Mouse (Mus musculus) testis, adult 2 months (tissue): ENCODE measurements around the gene Pcdh9.

Source experiments
- CTCF ChIP-seq: fragments of 200-500 bp; IDR thresholded peaks from 2 replicates; pipeline ENCODE4 v1.5.1; 2012; ENCODE audit warnings: low read depth, mild to moderate bottlenecking, inconsistent platforms, low read length, moderate library complexity; ENCODE audit not compliant: control insufficient read depth, insufficient read depth, insufficient replicate concordance
- POLR2A ChIP-seq: fragments of 200-500 bp; IDR thresholded peaks from 2 replicates; pipeline ENCODE4 v1.6.1; 2012; ENCODE audit warnings: low read depth, mild to moderate bottlenecking, inconsistent platforms, low read length, moderate library complexity; ENCODE audit not compliant: control insufficient read depth

DNA sequence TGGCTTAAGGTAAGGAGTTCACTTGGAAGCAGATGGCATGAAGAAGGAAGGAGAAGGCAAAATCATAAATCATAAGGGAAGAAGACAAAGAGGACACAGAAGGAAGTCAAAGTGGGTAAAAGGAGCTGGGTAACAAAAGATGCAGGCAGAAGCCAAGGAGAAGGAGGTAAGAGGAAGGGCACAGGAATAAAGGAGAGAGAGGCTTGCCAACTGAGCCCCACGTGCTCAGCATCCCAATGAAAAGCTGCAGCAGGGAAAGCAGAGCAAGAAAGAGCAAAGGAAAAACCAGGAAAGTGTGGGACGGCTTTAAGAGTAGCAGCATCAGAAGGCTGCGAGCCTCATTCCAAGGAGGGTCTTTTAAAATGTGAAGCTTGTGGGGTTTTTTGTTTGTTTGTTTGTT is 473.7 kb downstream of the Pcdh9 start:
- TF ChIP-seq CTCF (no peak), POLR2A (no peak)
